Mouse (Mus musculus) forebrain, embryonic 11.5 days (tissue): ENCODE measurements around the gene Slc6a13. TPM values are rescaled to one million over a fixed set of nuclear protein-coding genes. Genes with fewer than 3 reads are reported as not detected.
"Not testable (repeated sequence)": the region's sequence is repeated elsewhere in the genome, so short reads cannot be mapped to it uniquely, and the experiment has no call there.

Experiments used
- ATAC-seq: fragments of 200-750 bp; cut with Nextera tagmentation; replicated peaks from 2 replicates; pipeline ENCODE4 v1.8.0; 2017; ENCODE audit warnings: moderate TSS enrichment; ENCODE audit not compliant: low FRiP score
- DNase-seq: peaks from one replicate; pipeline ENCODE4 v3.0.0-alpha.2; 2017; ENCODE audit warnings: low spot score
- H3K27ac ChIP-seq: fragments of 300-500 bp; sonication (generic); 2 replicates; pipeline ENCODE4 v1.5.1; 2014; ENCODE audit warnings: low read depth, low read length
- H3K27me3 ChIP-seq: fragments of 300-500 bp; sonication (generic); 2 replicates; pipeline ENCODE4 v1.6.1; 2014; ENCODE audit warnings: mild to moderate bottlenecking, low read length, mixed read lengths; ENCODE audit not compliant: control insufficient read depth, insufficient read depth
- H3K36me3 ChIP-seq: fragments of 300-500 bp; sonication (generic); 2 replicates; pipeline ENCODE4 v1.6.1; 2014; ENCODE audit warnings: mild to moderate bottlenecking, low read length, moderate library complexity, mixed read lengths; ENCODE audit not compliant: control insufficient read depth, insufficient read depth
- H3K4me1 ChIP-seq: fragments of 300-500 bp; sonication (generic); replicated peaks from 2 replicates; pipeline ENCODE4 v1.6.1; 2014; ENCODE audit warnings: low read length, mixed read lengths; ENCODE audit not compliant: control insufficient read depth, insufficient read depth
- H3K4me2 ChIP-seq: fragments of 300-500 bp; sonication (generic); 2 replicates; pipeline ENCODE4 v1.6.1; 2014; ENCODE audit warnings: low read depth, mild to moderate bottlenecking, low read length, moderate library complexity, mixed read lengths; ENCODE audit not compliant: severe bottlenecking
- H3K4me3 ChIP-seq: fragments of 300-500 bp; sonication (generic); 2 replicates; pipeline ENCODE4 v1.5.1; 2014; ENCODE audit warnings: low read depth, low read length
- H3K9ac ChIP-seq: fragments of 300-500 bp; sonication (generic); 2 replicates; pipeline ENCODE4 v1.6.1; 2014; ENCODE audit warnings: low read length
- H3K9me3 ChIP-seq: fragments of 300-500 bp; sonication (generic); 2 replicates; pipeline ENCODE4 v1.6.1; 2016; ENCODE audit warnings: low read length, mixed read lengths; ENCODE audit not compliant: control insufficient read depth
- WGBS: fragments of 180-500 bp; shearing (Covaris S2); extraction: QIAGEN DNeasy Blood & Tissue Kit; methylation state at CpG from one replicate; pipeline ENCODE4 v1.1.7; 2014; 5-methylcytosine and 5-hydroxymethylcytosine counted together
- polyA plus RNA-seq: library from polyadenylated mRNA; unstranded; fragments of >200 nt; fragmentation: Nextera tagmentation; extraction: Ambion mirVana; gene quantifications from 2 replicates; pipeline ENCODE4 v1.2.1, GENCODE M21; 2014

The Slc6a13 gene
- polyA plus RNA-seq, 1 experiment from 2014 or later, result 1.2 TPM

GRCm38 (mm10) chr6:121344329-121344728, 44.3 kb downstream of the Slc6a13 start:
- ATAC-seq, result no peak
- H3K36me3 ChIP-seq, result no peaks in the 10 kb centered on the region
- DNase-seq, result no peak
- no peak overlapping the region for H3K4me3 ChIP-seq
- H3K9me3 ChIP-seq, result no peaks in the 10 kb centered on the region
- WGBS, result 82% methylated on average over 5 of the region's 5 CpGs
- H3K4me1 ChIP-seq, result no peaks in the 10 kb centered on the region
- H3K27ac ChIP-seq, result no peak overlapping the region
- H3K27me3 ChIP-seq, result no peaks in the 10 kb centered on the region
- H3K4me2 ChIP-seq, result no peak overlapping the region
- no peak overlapping the region for H3K9ac ChIP-seq

- no peak overlapping the region for H3K9ac ChIP-seq
- no peak overlapping the region for H3K4me3 ChIP-seq
- no peak overlapping the region for H3K4me2 ChIP-seq
- no peaks in the 10 kb centered on the region for H3K9me3 ChIP-seq
- ATAC-seq, result no peak
- H3K27ac ChIP-seq, result no peak overlapping the region
- no peak for DNase-seq
- WGBS, result 39% methylated on average over 8 of the region's 8 CpGs
- H3K36me3 ChIP-seq, result no peaks in the 10 kb centered on the region
- H3K27me3 ChIP-seq, result no peaks in the 10 kb centered on the region
- no peaks in the 10 kb centered on the region for H3K4me1 ChIP-seq
Measured at GRCm38 (mm10) chr6:121346428-121346827, 46.4 kb downstream of the Slc6a13 start.

- Histone ChIP-seq H3K27me3 (no peaks in the 10 kb centered on the region), H3K27ac (no peak overlapping the region), H3K4me3 (no peak overlapping the region), H3K9ac (no peak overlapping the region), H3K9me3 (no peaks in the 10 kb centered on the region), H3K4me1 (no peaks in the 10 kb centered on the region), H3K36me3 (no peaks in the 10 kb centered on the region), H3K4me2 (no peak overlapping the region)
- 14% methylated on average over 2 of the region's 2 CpGs for WGBS
- no peak for DNase-seq
- ATAC-seq, result no peak
Measured at GRCm38 (mm10) chr6:121352276-121352675, 52.2 kb downstream of the Slc6a13 start.

- no peak for ATAC-seq
- Histone ChIP-seq H3K9me3 (no peaks in the 10 kb centered on the region), H3K36me3 (no peaks in the 10 kb centered on the region), H3K4me3 (no peak overlapping the region), H3K27me3 (no peaks in the 10 kb centered on the region), H3K4me1 (no peaks in the 10 kb centered on the region), H3K27ac (no peak overlapping the region), H3K4me2 (no peak overlapping the region), H3K9ac (no peak overlapping the region)
- DNase-seq, result no peak
- 86% methylated on average over 1 of the region's 1 CpGs for WGBS
Measured at GRCm38 (mm10) chr6:121356041-121356440, 56.0 kb downstream of the Slc6a13 start.

GRCm38 (mm10) chr6:121357232-121357631, 57.2 kb downstream of the Slc6a13 start:
- ATAC-seq (no peak), DNase-seq (no peak)
- no peaks in the 10 kb centered on the region for H3K4me1 ChIP-seq
- no peaks in the 10 kb centered on the region for H3K27me3 ChIP-seq
- H3K4me3 ChIP-seq, result no peak overlapping the region
- H3K4me2 ChIP-seq, result no peak overlapping the region
- H3K9ac ChIP-seq, result no peak overlapping the region
- H3K27ac ChIP-seq, result no peak overlapping the region
- H3K9me3 ChIP-seq, result no peaks in the 10 kb centered on the region
- whole genome bisulfite sequencing, result 81% methylated on average over 6 of the region's 6 CpGs
- no peaks in the 10 kb centered on the region for H3K36me3 ChIP-seq

GRCm38 (mm10) chr6:121363061-121363460, 63.0 kb downstream of the Slc6a13 start:
- H3K4me2 ChIP-seq, result no peak overlapping the region
- H3K4me3 ChIP-seq, result no peak overlapping the region
- H3K4me1 ChIP-seq, result no peaks in the 10 kb centered on the region
- no peaks in the 10 kb centered on the region for H3K36me3 ChIP-seq
- H3K9ac ChIP-seq, result no peak overlapping the region
- no peak overlapping the region for H3K27ac ChIP-seq
- 84% methylated on average over 6 of the region's 6 CpGs for WGBS
- H3K27me3 ChIP-seq, result no peaks in the 10 kb centered on the region
- no peak for DNase-seq
- H3K9me3 ChIP-seq, result no peaks in the 10 kb centered on the region
- ATAC-seq, result no peak

- ATAC-seq (no peak), DNase-seq (no peak)
- Histone ChIP-seq H3K9ac (no peak overlapping the region), H3K4me2 (no peak overlapping the region), H3K4me1 (no peaks in the 10 kb centered on the region), H3K4me3 (no peak overlapping the region), H3K9me3 (no peaks in the 10 kb centered on the region), H3K27ac (no peak overlapping the region), H3K36me3 (no peaks in the 10 kb centered on the region), H3K27me3 (no peaks in the 10 kb centered on the region)
- 83% methylated on average over 4 of the region's 4 CpGs for WGBS
Measured at GRCm38 (mm10) chr6:121363956-121364355, 63.9 kb downstream of the Slc6a13 start.

GRCm38 (mm10) chr6:121366537-121366936, 66.5 kb downstream of the Slc6a13 start:
- H3K27ac ChIP-seq, H3K4me2 ChIP-seq, ATAC-seq, H3K4me1 ChIP-seq, H3K9me3 ChIP-seq, DNase-seq, H3K36me3 ChIP-seq, H3K9ac ChIP-seq, H3K27me3 ChIP-seq, H3K4me3 ChIP-seq: not testable (repeated sequence)
- 14% methylated on average over 2 of the region's 2 CpGs for WGBS

- Histone ChIP-seq H3K4me2 (no peak overlapping the region), H3K4me1 (no peaks in the 10 kb centered on the region), H3K9me3 (no peaks in the 10 kb centered on the region), H3K27me3 (no peaks in the 10 kb centered on the region), H3K9ac (no peak overlapping the region), H3K27ac (no peak overlapping the region), H3K4me3 (no peak overlapping the region), H3K36me3 (no peaks in the 10 kb centered on the region)
- ATAC-seq, result no peak
- 60% methylated on average over 3 of the region's 3 CpGs for WGBS
- DNase-seq, result no peak
Measured at GRCm38 (mm10) chr6:121367099-121367498, 67.1 kb downstream of the Slc6a13 start.
